Mouse (Mus musculus) testis, postnatal 14 days (tissue): ENCODE data around the gene Zmiz1.

ENCODE experiments used
- DNase-seq: peaks from one replicate; pipeline ENCODE4 v3.0.0; 2021; ENCODE audit warnings: low spot score

Gene Zmiz1

DNA sequence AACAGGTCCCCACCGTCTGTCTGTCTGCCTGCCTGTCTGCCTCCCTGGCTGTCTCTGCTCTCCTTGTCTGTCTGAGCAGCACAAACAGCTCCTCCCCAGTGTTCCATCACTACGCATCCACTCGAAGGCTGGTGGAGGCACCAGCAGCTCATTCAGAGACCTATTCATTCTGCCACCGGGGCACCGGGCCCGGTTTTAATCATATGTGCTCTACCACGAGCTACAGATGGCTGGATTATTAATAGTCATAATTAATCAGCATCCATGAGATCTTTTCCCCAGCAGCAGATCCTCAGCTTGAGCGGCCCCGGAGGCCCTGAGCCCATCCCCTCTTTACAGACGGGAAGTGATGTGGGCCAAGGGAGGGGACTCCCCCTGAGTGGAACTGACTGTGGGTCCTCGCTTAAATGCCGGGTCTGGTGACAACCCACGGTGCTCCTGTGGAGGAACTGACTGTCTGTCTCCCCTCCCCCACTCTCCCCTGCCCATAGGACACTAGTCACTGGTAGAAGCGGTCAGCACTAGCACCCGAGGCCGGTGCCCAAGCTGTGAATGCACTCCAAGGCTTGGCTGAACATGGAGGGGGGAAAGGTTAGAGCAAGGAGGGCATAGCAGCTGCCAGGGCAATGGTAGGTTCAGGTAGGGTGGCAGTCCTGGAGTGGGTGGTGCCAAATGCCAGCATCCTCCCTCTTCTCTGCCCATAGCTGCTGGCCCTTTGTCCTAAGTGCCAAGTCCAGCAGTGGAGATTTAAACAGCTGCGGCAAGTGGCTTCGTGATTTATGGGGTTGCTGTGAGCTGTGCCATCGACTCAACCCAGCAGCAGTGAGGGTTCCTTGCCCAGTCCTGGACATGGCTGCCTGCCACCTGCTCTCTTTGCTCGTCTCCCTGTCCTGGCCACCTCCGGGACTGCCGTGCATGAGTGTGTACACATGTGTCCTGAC is 34.6 kb downstream of the Zmiz1 start:
- no peak for DNase-seq

GRCm38 (mm10) chr14:25494778-25495177 is 35.8 kb downstream of the Zmiz1 start:
- no peak for DNase-seq

GRCm38 (mm10) chr14:25496116-25496515 is 37.1 kb downstream of the Zmiz1 start:
- no peak for DNase-seq

GRCm38 (mm10) chr14:25496989-25497388 is 38.0 kb downstream of the Zmiz1 start:
- no peak for DNase-seq

GRCm38 (mm10) chr14:25497596-25497995 is 38.6 kb downstream of the Zmiz1 start:
- DNase-seq = no peak

GRCm38 (mm10) chr14:25498367-25498766 is 39.4 kb downstream of the Zmiz1 start:
- no peak for DNase-seq

GRCm38 (mm10) chr14:25499526-25499925 is 40.5 kb downstream of the Zmiz1 start:
- no peak for DNase-seq

GRCm38 (mm10) chr14:25500511-25501120 is 41.6 kb downstream of the Zmiz1 start:
- DNase-seq = no peak

DNA sequence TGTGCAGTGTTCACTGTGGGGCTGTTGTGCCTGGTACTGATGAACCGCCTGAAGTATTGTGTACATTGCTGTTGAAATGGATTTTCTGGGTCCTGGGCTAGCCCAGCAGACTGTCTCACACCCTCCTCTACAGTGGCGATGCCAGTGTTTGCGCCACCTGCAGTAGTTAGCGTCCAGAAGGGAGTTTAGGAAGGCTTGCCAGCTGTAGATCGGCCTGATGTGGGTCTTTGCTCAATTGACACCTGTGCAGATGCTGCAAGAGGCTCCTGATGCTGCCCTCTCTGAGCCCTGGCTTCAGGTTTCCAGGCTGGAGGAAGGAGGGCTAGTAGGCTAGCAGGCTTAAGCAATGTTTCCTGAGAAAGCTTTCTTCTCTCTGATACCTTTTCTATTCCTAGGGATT is 42.5 kb downstream of the Zmiz1 start:
- DNase-seq = no peak

- DNase-seq = no peak
Measured at GRCm38 (mm10) chr14:25502355-25502754, 43.4 kb downstream of the Zmiz1 start.

GRCm38 (mm10) chr14:25504241-25504640 is 45.3 kb downstream of the Zmiz1 start:
- no peak for DNase-seq

DNA sequence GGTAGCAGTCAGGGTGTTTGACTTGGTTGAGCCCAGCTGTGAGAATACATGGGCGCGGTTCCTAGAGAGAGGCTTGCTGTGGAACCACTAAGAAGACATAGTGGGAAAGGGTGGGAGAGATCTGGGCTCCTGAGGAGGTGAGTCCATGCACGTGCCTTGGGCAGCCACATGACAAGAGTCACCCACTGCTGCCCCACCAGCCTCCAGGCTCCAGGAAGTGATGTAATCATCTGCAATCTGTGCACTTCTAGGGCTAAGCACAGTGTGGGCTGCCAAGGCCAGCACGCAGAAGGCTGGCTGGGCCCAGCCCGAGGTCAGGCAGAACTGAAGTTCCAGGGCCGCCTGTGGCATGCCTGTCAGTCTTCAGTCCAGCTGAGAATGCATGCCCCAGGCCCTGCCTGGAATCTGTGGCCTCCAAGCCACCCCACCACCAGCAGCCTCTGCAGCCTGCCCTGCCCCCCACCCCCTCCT is 46.3 kb downstream of the Zmiz1 start:
- no peak for DNase-seq

GRCm38 (mm10) chr14:25508111-25508756 is 49.2 kb downstream of the Zmiz1 start:
- DNase-seq = no peak

- no peak for DNase-seq
Measured at GRCm38 (mm10) chr14:25508757-25509139, 49.8 kb downstream of the Zmiz1 start.

GRCm38 (mm10) chr14:25509450-25510129 is 50.6 kb downstream of the Zmiz1 start:
- no peak for DNase-seq

GRCm38 (mm10) chr14:25510362-25510761 is 51.4 kb downstream of the Zmiz1 start:
- no peak for DNase-seq

DNA sequence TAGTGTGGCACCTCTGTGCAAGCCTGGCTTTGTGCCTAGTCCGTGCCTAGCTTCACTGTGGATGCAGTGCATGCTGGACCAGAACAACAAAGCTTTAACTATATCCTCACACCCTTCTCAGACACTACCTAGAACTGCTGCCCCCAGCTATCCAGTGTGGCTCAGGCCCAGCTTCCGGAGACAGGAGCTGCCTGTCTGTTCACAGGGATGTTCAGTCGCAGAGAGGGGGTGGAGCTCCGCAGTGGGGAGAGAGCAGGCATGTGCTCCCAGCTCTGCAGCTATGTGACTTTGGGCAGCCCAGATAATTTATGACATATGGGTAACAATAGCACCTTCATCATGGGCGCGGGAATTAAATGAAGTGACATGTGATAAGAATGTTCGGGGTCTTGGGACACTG is 52.0 kb downstream of the Zmiz1 start:
- DNase-seq = no peak

GRCm38 (mm10) chr14:25511564-25511963 is 52.6 kb downstream of the Zmiz1 start:
- DNase-seq = no peak

DNA sequence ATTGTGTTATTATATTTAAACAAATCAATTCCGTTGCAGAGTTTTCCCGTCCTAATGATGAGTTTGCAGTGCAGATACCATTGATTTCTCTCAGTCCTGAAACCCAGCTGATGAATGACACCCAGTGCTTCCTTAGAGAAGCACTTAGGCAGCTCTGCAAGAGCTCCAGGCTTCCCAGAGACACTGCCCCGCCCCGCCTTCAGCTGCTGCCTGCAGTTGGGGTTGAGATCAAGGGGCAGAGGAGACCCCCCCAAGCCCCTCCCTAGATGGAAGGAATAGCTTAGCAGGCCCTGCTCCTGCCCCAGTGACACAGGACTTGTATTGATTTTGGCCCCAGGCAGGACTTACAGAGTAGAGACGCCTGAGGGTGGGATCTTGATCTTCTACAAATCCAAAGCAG is 53.0 kb downstream of the Zmiz1 start:
- no peak for DNase-seq

DNA sequence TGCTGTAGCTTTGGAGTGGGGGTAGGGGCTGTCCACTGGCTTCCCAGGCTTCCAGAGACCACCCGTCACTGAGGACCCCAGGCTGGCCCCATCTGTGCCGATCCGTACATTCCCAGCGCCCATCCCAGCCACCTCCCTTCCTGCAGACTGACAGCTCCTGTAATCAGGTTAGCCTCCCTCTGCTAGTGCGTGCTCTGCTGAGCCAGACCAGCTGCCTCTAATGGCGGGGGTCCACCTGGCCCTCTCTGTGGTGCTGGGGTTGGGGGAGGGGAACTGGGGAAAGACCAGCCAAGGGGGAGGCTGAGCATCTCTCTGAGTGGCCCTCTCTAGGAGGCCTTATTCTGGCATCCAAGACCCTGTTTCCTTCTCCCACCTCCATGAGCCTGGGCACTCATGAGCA is 53.8 kb downstream of the Zmiz1 start:
- DNase-seq = no peak

DNA sequence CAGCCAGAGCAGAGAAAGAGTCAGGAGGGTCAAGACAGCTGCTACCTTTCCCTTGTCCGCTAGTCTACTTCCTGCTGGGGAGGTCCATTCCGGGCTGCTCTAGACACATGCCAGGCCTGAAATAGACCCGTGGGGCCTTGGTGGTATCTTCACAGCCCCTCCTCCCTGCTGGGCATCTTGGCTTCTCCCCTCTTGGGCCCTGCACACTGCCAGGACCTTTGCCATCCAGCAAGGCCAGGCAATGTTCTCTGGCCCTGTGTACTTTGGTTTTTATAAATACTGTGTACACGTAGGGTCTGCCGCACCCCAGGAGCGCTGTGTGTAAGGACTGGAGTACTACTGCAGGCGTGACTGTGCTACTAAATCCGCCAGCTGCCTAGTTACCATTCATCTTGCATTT is 54.5 kb downstream of the Zmiz1 start:
- no peak for DNase-seq

GRCm38 (mm10) chr14:25514943-25515512 is 56.0 kb downstream of the Zmiz1 start:
- no peak for DNase-seq
